Mouse (Mus musculus) cortical plate, adult 2 months (tissue): ENCODE data around the gene Timeless.

Source experiments
- CTCF ChIP-seq: fragments of 200-500 bp; IDR thresholded peaks from 2 replicates; pipeline ENCODE4 v1.5.1; 2011; ENCODE audit warnings: mild to moderate bottlenecking, control low read depth, low read length; ENCODE audit not compliant: insufficient read depth; ENCODE audit errors: extremely low read depth
- POLR2A ChIP-seq: fragments of 200-500 bp; IDR thresholded peaks from 2 replicates; pipeline ENCODE4 v1.6.1; 2011; ENCODE audit warnings: mild to moderate bottlenecking, low read length, control low read depth; ENCODE audit not compliant: insufficient read depth; ENCODE audit errors: extremely low read depth

DNA sequence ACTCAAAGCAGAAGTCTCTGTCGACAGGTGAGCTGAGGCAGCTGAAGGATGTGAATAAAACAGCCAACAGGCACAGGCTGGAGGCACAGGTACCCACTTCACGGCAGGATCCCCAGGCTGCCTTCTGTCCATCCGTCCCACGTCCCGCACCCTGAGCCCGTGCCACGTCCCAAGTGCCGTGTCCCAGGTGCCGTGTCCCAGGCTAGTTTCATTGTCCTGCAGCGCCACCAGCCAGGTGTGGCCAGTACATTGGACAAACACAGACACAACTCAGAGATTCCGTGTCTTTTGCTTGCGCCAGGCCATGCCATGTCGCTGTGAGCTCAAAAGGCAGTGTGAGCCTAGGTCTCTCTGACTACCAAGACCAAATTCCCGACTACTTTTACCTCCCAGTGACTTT is 49.8 kb downstream of the Timeless start:
- TF ChIP-seq CTCF (no peak), POLR2A (no peak)
